Mouse (Mus musculus) forebrain, embryonic 16.5 days (tissue): ENCODE measurements around the gene Gm12355. TPM values are rescaled to one million over a fixed set of nuclear protein-coding genes. Genes with fewer than 3 reads are reported as not detected.

Experiments used
- ATAC-seq: fragments of 200-750 bp; cut with Nextera tagmentation; 2 replicates; pipeline ENCODE4 v1.8.0; 2017; ENCODE audit warnings: mild to moderate bottlenecking, moderate library complexity
- H3K27ac ChIP-seq: fragments of 300-500 bp; sonication (generic); 2 replicates; pipeline ENCODE4 v1.5.1; 2014; ENCODE audit warnings: low read length, control low read depth
- H3K27me3 ChIP-seq: fragments of 300-500 bp; sonication (generic); replicated peaks from 2 replicates; pipeline ENCODE4 v1.6.1; 2014; ENCODE audit warnings: low read length; ENCODE audit not compliant: control insufficient read depth, insufficient read depth
- H3K36me3 ChIP-seq: fragments of 300-500 bp; sonication (generic); 2 replicates; pipeline ENCODE4 v1.6.1; 2014; ENCODE audit not compliant: control insufficient read depth, insufficient read depth
- H3K4me1 ChIP-seq: fragments of 300-500 bp; sonication (generic); replicated peaks from 2 replicates; pipeline ENCODE4 v1.6.1; 2014; ENCODE audit warnings: low read length; ENCODE audit not compliant: control insufficient read depth, insufficient read depth
- H3K4me2 ChIP-seq: fragments of 300-500 bp; sonication (generic); 2 replicates; pipeline ENCODE4 v1.6.1; 2014; ENCODE audit warnings: mild to moderate bottlenecking, low read length, control low read depth
- H3K4me3 ChIP-seq: fragments of 300-500 bp; sonication (generic); replicated peaks from 2 replicates; pipeline ENCODE4 v1.5.1; 2014; ENCODE audit warnings: mild to moderate bottlenecking, low read length, control low read depth
- H3K9ac ChIP-seq: fragments of 300-500 bp; sonication (generic); replicated peaks from 2 replicates; pipeline ENCODE4 v1.6.1; 2014; ENCODE audit warnings: low read depth, low read length, control low read depth
- H3K9me3 ChIP-seq: fragments of 300-500 bp; sonication (generic); 2 replicates; pipeline ENCODE4 v1.6.1; 2016; ENCODE audit warnings: low read length; ENCODE audit not compliant: control insufficient read depth
- WGBS: fragments of 180-500 bp; shearing (Covaris S2); extraction: QIAGEN DNeasy Blood & Tissue Kit; methylation state at CpG from one replicate; pipeline ENCODE4 v1.1.7; 2014; 5-methylcytosine and 5-hydroxymethylcytosine counted together
- polyA plus RNA-seq: library from polyadenylated mRNA; unstranded; fragments of >200 nt; fragmentation: Nextera tagmentation; extraction: Ambion mirVana; gene quantifications from 2 replicates; pipeline ENCODE4 v1.2.1, GENCODE M21; 2015

Gene Gm12355
- polyA plus RNA-seq, 1 experiment from 2014 or later: 1.0 TPM

DNA sequence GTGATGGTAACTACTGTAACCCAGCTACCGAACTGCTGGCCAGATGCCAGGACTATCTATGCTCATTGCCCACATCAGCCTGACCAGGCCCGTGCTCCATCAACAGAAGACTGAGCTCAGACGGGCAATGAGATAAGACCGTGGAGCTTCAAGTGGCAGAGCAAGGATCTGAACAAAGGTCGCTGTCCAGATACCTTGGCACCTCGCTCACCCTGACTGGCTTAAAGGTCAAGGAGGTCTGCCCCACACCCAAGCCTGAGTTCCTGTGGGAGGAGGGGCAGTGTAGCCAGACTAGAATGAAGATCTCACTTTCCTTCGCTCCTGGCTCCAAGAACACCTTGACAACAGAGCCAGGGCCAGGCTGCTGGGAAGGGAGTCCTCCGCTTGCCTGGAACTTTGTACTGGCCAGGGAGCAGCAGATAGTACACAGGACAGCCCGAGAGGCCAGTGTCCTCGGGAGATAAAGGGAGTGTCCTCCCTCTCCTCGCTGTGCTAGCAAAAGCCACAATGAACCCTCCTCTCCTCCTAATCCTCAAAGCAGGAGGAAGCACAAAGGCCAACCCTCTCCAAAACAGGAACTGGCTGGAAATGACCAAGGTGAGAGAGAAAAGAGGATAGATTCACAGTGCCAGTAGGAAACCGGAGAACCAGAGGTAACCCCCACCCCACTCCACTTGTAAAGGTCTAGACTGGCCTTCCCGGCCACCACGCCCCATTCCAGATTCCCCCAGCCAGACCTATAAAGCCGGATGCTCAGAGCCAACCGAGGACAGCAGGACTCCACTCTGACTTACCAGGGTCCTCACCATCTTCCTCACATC is 45.0 kb downstream of the Gm12355 start:
- Histone ChIP-seq H3K9ac (no peak overlapping the region), H3K4me1 (peaks cover 5% of the 10 kb centered on the region), H3K9me3 (no peaks in the 10 kb centered on the region), H3K4me2 (no peak overlapping the region), H3K27me3 (no peaks in the 10 kb centered on the region), H3K4me3 (no peak overlapping the region), H3K27ac (no peak overlapping the region), H3K36me3 (peaks cover 6% of the 10 kb centered on the region)
- no peak for ATAC-seq
- 67% methylated on average over 16 of the region's 16 CpGs for WGBS

DNA sequence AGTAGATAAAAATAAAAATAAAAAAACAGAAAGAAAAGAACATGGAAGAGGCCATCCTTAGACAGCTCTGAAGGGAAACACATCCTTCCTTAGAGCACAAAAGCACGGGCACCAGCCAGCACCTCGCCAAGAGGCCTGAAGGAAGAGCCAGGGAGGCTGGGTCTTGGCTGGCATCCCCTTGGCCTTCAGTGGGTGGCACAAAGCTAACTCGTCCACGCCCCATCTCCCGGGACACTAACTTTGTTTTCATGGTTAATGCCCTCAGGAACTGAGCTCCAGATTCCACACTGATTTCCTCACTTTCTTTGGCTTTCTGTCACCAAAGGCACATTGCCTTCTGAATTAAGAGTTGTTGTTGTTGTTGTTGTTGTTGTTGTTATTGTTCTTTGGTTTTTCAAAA is 47.7 kb downstream of the Gm12355 start:
- H3K9ac ChIP-seq: no peak overlapping the region
- H3K27ac ChIP-seq: no peak overlapping the region
- no peak overlapping the region for H3K4me3 ChIP-seq
- H3K27me3 ChIP-seq: no peaks in the 10 kb centered on the region
- peaks cover under 1% of the 10 kb centered on the region for H3K36me3 ChIP-seq
- no peak for ATAC-seq
- no peaks in the 10 kb centered on the region for H3K4me1 ChIP-seq
- WGBS: 84% methylated on average over 5 of the region's 5 CpGs
- H3K4me2 ChIP-seq: no peak overlapping the region
- no peaks in the 10 kb centered on the region for H3K9me3 ChIP-seq

Other genes starting within 250 kb of the Gm12355 start
- 0.23 and 0.26 TPM in 2 replicates for gene Tcap, start 241.8 kb downstream of the Gm12355 start, polyA plus RNA-seq
- 0.21 and 0.86 TPM in 2 replicates for gene Pnmt, start 239.2 kb downstream of the Gm12355 start, polyA plus RNA-seq
- 7.4 and 9.4 TPM in 2 replicates for gene Pgap3, start 225.2 kb downstream of the Gm12355 start, polyA plus RNA-seq
- 4.9 and 6.2 TPM in 2 replicates for gene Erbb2, start 213.2 kb downstream of the Gm12355 start, polyA plus RNA-seq
- 243 and 253 TPM in 2 replicates for gene Mien1, start 186.7 kb downstream of the Gm12355 start, polyA plus RNA-seq
- gene Grb7, start 179.3 kb downstream of the Gm12355 start, polyA plus RNA-seq: 0.51 and 0.70 TPM in 2 replicates
- not detected in 2 replicates for gene Ikzf3, start 79.6 kb downstream of the Gm12355 start, polyA plus RNA-seq
- 0.25 TPM in 1 of 2 replicates, not detected in the other for gene Zpbp2, start 74.6 kb downstream of the Gm12355 start, polyA plus RNA-seq
- 122 and 127 TPM in 2 replicates for gene Ormdl3, start 38.3 kb downstream of the Gm12355 start, polyA plus RNA-seq
- gene Lrrc3c, start 27.4 kb downstream of the Gm12355 start, polyA plus RNA-seq: not detected in 2 replicates
- not detected in 2 replicates for gene Gsdma3, start 699 bp upstream of the Gm12355 start, polyA plus RNA-seq
- gene Gsdma2, start 21.1 kb upstream of the Gm12355 start, polyA plus RNA-seq: not detected in 2 replicates
- not detected in 2 replicates for gene Gsdma, start 38.7 kb upstream of the Gm12355 start, polyA plus RNA-seq
- gene Psmd3, start 56.9 kb upstream of the Gm12355 start, polyA plus RNA-seq: 197 and 201 TPM in 2 replicates
- gene Csf3, start 75.6 kb upstream of the Gm12355 start, polyA plus RNA-seq: not detected in 2 replicates
- 88.8 and 93.7 TPM in 2 replicates for gene Med24, start 103.8 kb upstream of the Gm12355 start, polyA plus RNA-seq
- 177 and 182 TPM in 2 replicates for gene Thra, start 115.0 kb upstream of the Gm12355 start, polyA plus RNA-seq
- 3.8 and 4.0 TPM in 2 replicates for gene Nr1d1, start 149.7 kb upstream of the Gm12355 start, polyA plus RNA-seq
- 27.7 and 32.0 TPM in 2 replicates for gene Msl1, start 169.9 kb upstream of the Gm12355 start, polyA plus RNA-seq
- 52.5 and 54.6 TPM in 2 replicates for gene Casc3, start 179.2 kb upstream of the Gm12355 start, polyA plus RNA-seq
- gene Rapgefl1, start 211.1 kb upstream of the Gm12355 start, polyA plus RNA-seq: 4.5 and 7.3 TPM in 2 replicates
- gene Wipf2, start 238.0 kb upstream of the Gm12355 start, polyA plus RNA-seq: 4.6 and 5.1 TPM in 2 replicates